Mouse (Mus musculus) forebrain, embryonic 10.5 days (tissue): ENCODE results near the gene 1600014C23Rik. TPM values are rescaled to one million over a fixed set of nuclear protein-coding genes. Genes with fewer than 3 reads are reported as not detected.

Experiments used
- DNase-seq: peaks from one replicate; pipeline ENCODE4 v3.0.0-alpha.2; 2017; ENCODE audit warnings: low spot score; ENCODE audit errors: extremely low spot score
- H3K27ac ChIP-seq: fragments of 300-500 bp; sonication (generic); 2 replicates; pipeline ENCODE4 v1.5.1; 2016; ENCODE audit warnings: mild to moderate bottlenecking
- H3K27me3 ChIP-seq: fragments of 300-500 bp; sonication (generic); 2 replicates; pipeline ENCODE4 v1.6.1; 2016; ENCODE audit warnings: mild to moderate bottlenecking; ENCODE audit not compliant: poor library complexity, severe bottlenecking
- H3K36me3 ChIP-seq: fragments of 300-500 bp; sonication (generic); replicated peaks from 2 replicates; pipeline ENCODE4 v1.6.1; 2016; ENCODE audit warnings: mild to moderate bottlenecking, moderate library complexity
- H3K4me1 ChIP-seq: fragments of 300-500 bp; sonication (generic); 2 replicates; pipeline ENCODE4 v1.6.1; 2016
- H3K4me3 ChIP-seq: fragments of 300-500 bp; sonication (generic); 2 replicates; pipeline ENCODE4 v1.5.1; 2016; ENCODE audit warnings: mild to moderate bottlenecking, moderate library complexity
- H3K9me3 ChIP-seq: fragments of 300-500 bp; sonication (generic); 2 replicates; pipeline ENCODE4 v1.6.1; 2016; ENCODE audit warnings: mild to moderate bottlenecking, moderate library complexity
- WGBS: fragments of 180-500 bp; shearing (Covaris S2); methylation state at CpG from one replicate; pipeline ENCODE4 v1.1.7; 2016; 5-methylcytosine and 5-hydroxymethylcytosine counted together
- polyA plus RNA-seq: library from polyadenylated mRNA; unstranded; fragments of >200 nt; fragmentation: Nextera tagmentation; extraction: Ambion mirVana; gene quantifications from 2 replicates; pipeline ENCODE4 v1.2.1, GENCODE M21; 2016

1600014C23Rik gene
- polyA plus RNA-seq, 1 experiment from 2014 or later, result not detected

- no peak for DNase-seq
- 86% methylated on average over 8 of the region's 8 CpGs for WGBS
- H3K4me1 ChIP-seq, result no peaks in the 10 kb centered on the region
- H3K36me3 ChIP-seq, result no peaks in the 10 kb centered on the region
- H3K9me3 ChIP-seq, result no peaks in the 10 kb centered on the region
- no peak overlapping the region for H3K27ac ChIP-seq
- no peak overlapping the region for H3K4me3 ChIP-seq
- no peaks in the 10 kb centered on the region for H3K27me3 ChIP-seq
Measured at GRCm38 (mm10) chr17:45708179-45708578, 25.5 kb downstream of the 1600014C23Rik start.

- no peaks in the 10 kb centered on the region for H3K4me1 ChIP-seq
- no peak overlapping the region for H3K27ac ChIP-seq
- H3K36me3 ChIP-seq, result no peaks in the 10 kb centered on the region
- no peak overlapping the region for H3K4me3 ChIP-seq
- H3K27me3 ChIP-seq, result no peaks in the 10 kb centered on the region
- no peaks in the 10 kb centered on the region for H3K9me3 ChIP-seq
- WGBS, result 44% methylated on average over 3 of the region's 3 CpGs
- no peak for DNase-seq
Measured at GRCm38 (mm10) chr17:45707376-45707775, 26.3 kb downstream of the 1600014C23Rik start.

GRCm38 (mm10) chr17:45706796-45707195, 26.8 kb downstream of the 1600014C23Rik start:
- Histone ChIP-seq H3K4me1 (no peaks in the 10 kb centered on the region), H3K9me3 (no peaks in the 10 kb centered on the region), H3K27ac (no peak overlapping the region), H3K36me3 (no peaks in the 10 kb centered on the region), H3K27me3 (no peaks in the 10 kb centered on the region), H3K4me3 (no peak overlapping the region)
- 81% methylated on average over 5 of the region's 5 CpGs for WGBS
- no peak for DNase-seq

GRCm38 (mm10) chr17:45703187-45703586, 30.5 kb downstream of the 1600014C23Rik start:
- no peak for DNase-seq
- Histone ChIP-seq H3K4me3 (no peak overlapping the region), H3K27ac (no peak overlapping the region), H3K36me3 (peaks cover 9% of the 10 kb centered on the region), H3K27me3 (no peaks in the 10 kb centered on the region), H3K9me3 (no peaks in the 10 kb centered on the region), H3K4me1 (peaks cover 16% of the 10 kb centered on the region)
- WGBS, result 72% methylated on average over 7 of the region's 7 CpGs

- DNase-seq, result no peak
- Histone ChIP-seq H3K9me3 (no peaks in the 10 kb centered on the region), H3K27ac (no peak overlapping the region), H3K4me1 (peaks cover 16% of the 10 kb centered on the region), H3K4me3 (no peak overlapping the region), H3K36me3 (peaks cover 17% of the 10 kb centered on the region), H3K27me3 (no peaks in the 10 kb centered on the region)
- 72% methylated on average over 4 of the region's 4 CpGs for WGBS
Measured at GRCm38 (mm10) chr17:45702254-45702653, 31.4 kb downstream of the 1600014C23Rik start.

- peaks cover 16% of the 10 kb centered on the region for H3K4me1 ChIP-seq
- no peak overlapping the region for H3K4me3 ChIP-seq
- H3K27ac ChIP-seq, result peak overlapping the region; percentile 33; the same call in 1 of the 2 replicates
- WGBS, result 79% methylated on average over 9 of the region's 9 CpGs
- H3K9me3 ChIP-seq, result no peaks in the 10 kb centered on the region
- no peaks in the 10 kb centered on the region for H3K27me3 ChIP-seq
- H3K36me3 ChIP-seq, result peaks cover 26% of the 10 kb centered on the region
- DNase-seq, result no peak
Measured at GRCm38 (mm10) chr17:45701236-45701591, 32.4 kb downstream of the 1600014C23Rik start.

GRCm38 (mm10) chr17:45700496-45701235, 33.0 kb downstream of the 1600014C23Rik start:
- H3K27ac ChIP-seq, result peak overlapping the region; percentile 58; the same call in 1 of the 2 replicates
- H3K4me3 ChIP-seq, result no peak overlapping the region

GRCm38 (mm10) chr17:45699039-45699740, 34.5 kb downstream of the 1600014C23Rik start:
- peaks cover 30% of the 10 kb centered on the region for H3K36me3 ChIP-seq
- H3K4me1 ChIP-seq, result peaks cover 21% of the 10 kb centered on the region
- no peak for DNase-seq
- H3K27ac ChIP-seq, result no peak overlapping the region
- no peak overlapping the region for H3K4me3 ChIP-seq
- no peaks in the 10 kb centered on the region for H3K27me3 ChIP-seq
- no peaks in the 10 kb centered on the region for H3K9me3 ChIP-seq
- 91% methylated on average over 3 of the region's 3 CpGs for WGBS

More at GRCm38 (mm10) chr17:45700496-45701235, 33.0 kb downstream of the 1600014C23Rik start:
- DNase-seq, result no peak
- Histone ChIP-seq H3K36me3 (peaks cover 27% of the 10 kb centered on the region), H3K9me3 (no peaks in the 10 kb centered on the region), H3K27me3 (no peaks in the 10 kb centered on the region), H3K4me1 (peaks cover 16% of the 10 kb centered on the region)
- WGBS, result 54% methylated on average over 12 of the region's 16 CpGs

- H3K27ac ChIP-seq, result no peak overlapping the region
- 94% methylated on average over 6 of the region's 6 CpGs for WGBS
- no peaks in the 10 kb centered on the region for H3K27me3 ChIP-seq
- no peak for DNase-seq
- peaks cover 30% of the 10 kb centered on the region for H3K36me3 ChIP-seq
- H3K4me1 ChIP-seq, result peaks cover 29% of the 10 kb centered on the region
- H3K9me3 ChIP-seq, result no peaks in the 10 kb centered on the region
- no peak overlapping the region for H3K4me3 ChIP-seq
Measured at GRCm38 (mm10) chr17:45698368-45698767, 35.3 kb downstream of the 1600014C23Rik start.

- 88% methylated on average over 9 of the region's 9 CpGs for WGBS
- peaks cover 30% of the 10 kb centered on the region for H3K36me3 ChIP-seq
- no peak overlapping the region for H3K4me3 ChIP-seq
- no peaks in the 10 kb centered on the region for H3K27me3 ChIP-seq
- H3K4me1 ChIP-seq, result peaks cover 30% of the 10 kb centered on the region
- no peak for DNase-seq
- no peaks in the 10 kb centered on the region for H3K9me3 ChIP-seq
- H3K27ac ChIP-seq, result no peak overlapping the region
Measured at GRCm38 (mm10) chr17:45696981-45697380, 36.7 kb downstream of the 1600014C23Rik start.

GRCm38 (mm10) chr17:45695227-45696120, 38.2 kb downstream of the 1600014C23Rik start:
- H3K4me3 ChIP-seq, result no peak overlapping the region
- no peak overlapping the region for H3K27ac ChIP-seq
- no peak for DNase-seq
- H3K36me3 ChIP-seq, result peaks cover 30% of the 10 kb centered on the region
- no peaks in the 10 kb centered on the region for H3K27me3 ChIP-seq
- WGBS, result 82% methylated on average over 23 of the region's 23 CpGs
- H3K4me1 ChIP-seq, result peaks cover 20% of the 10 kb centered on the region
- no peaks in the 10 kb centered on the region for H3K9me3 ChIP-seq

- WGBS, result 90% methylated on average over 18 of the region's 18 CpGs
- H3K4me1 ChIP-seq, result peaks cover 15% of the 10 kb centered on the region
Measured at GRCm38 (mm10) chr17:45693812-45694565, 39.7 kb downstream of the 1600014C23Rik start.

More at GRCm38 (mm10) chr17:45693812-45694565, 39.7 kb downstream of the 1600014C23Rik start:
- no peaks in the 10 kb centered on the region for H3K27me3 ChIP-seq
- H3K36me3 ChIP-seq, result peaks cover 28% of the 10 kb centered on the region
- no peaks in the 10 kb centered on the region for H3K9me3 ChIP-seq
- no peak overlapping the region for H3K27ac ChIP-seq
- DNase-seq, result no peak
- no peak overlapping the region for H3K4me3 ChIP-seq
